Mouse (Mus musculus): ENCODE data around the gene Atp5d.

DNA sequence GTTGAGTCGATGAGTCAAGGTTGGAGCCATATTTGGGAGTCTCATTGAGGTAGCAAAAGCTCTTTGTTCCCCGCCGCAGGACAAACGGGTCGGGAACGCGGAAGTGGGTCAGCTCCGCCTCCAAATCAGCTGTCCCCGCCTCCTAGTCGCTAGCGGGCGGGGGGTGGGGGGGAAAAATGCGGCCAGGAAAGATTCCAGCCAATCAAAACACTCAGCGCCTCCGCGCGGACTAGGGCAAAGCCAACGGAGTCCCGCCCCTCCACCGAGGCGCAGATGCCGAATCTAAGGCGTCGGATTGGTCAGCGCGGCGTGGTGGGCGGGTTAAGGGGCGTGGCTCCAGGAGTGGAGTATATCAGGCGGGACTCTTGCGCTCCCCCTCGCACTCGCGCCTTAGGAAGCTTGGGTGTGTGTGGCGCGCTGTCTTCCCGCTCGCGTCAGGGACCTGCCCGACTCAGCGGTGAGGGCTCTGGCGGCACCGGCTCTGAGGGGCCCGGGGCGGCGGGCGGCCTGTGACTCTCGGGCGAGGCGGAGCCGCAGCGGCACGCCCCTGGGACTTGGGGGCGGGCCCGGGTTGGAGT lies 29.1 kb downstream of the Atp5d start:
- TF ChIP-seq POLR2A (IDR thresholded peaks at IDR 0.05; ENCODE audit: insufficient read depth, low read depth, low read length) (peak; percentile 99), CTCF (IDR thresholded peaks at IDR 0.05) (no peak)
